Mouse (Mus musculus): Measurements from ENCODE around the gene Coro2b.

Gene Coro2b

DNA sequence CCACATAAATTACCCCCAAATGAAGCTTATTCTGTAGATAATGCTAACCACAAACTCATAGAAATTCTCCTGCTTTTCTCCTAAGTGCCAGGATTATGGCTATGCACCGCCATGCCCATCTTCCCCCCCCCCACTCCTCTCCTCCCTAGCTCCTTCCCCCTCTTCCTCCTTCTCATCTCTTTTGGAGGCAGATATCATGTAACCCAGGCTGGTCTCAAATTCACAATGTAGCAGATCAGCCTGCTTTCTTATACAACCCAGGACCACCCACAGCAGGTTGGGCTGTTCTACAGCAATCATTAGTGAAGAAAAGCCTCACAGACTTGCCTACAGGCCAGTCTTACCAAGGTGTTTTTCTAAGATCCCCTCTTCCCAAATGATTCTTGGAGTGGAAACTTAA is 135.3 kb downstream of the Coro2b start:
- DNase-seq (ENCODE audit: extremely low spot score, low read depth, low spot score) = no peak

DNA sequence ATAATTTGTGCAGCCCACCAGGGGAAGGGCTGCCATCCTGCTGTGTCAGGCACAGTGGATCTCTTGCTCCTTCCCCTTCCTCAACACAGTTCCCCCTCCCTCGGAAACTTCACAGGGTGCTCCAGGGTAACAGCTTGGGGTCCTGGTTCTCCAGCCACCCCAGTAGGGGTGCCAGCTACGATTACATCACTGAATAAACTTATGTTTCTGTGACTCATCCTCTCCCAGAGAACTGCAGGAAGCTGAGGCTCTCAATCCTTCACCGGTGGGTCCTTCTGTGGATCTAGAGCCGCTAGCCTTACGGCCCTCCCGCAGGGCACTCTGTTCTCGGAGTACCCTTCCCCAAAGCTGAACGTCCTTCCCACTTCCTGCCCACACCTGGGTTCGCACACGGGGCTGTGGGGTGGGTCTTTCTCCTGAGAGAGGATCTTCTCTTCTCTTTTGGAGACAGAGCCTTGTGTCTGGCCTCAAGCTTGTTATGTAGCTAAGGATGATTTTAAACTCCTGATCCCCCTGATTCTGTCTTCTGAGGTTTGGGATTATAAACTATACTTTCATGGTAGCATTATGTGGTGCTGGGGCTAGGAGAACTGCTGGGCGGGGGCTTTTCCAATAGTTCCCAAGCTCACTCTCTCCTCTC is 136.2 kb downstream of the Coro2b start:
- no peak for DNase-seq (ENCODE audit: extremely low spot score, low read depth, low spot score)

DNA sequence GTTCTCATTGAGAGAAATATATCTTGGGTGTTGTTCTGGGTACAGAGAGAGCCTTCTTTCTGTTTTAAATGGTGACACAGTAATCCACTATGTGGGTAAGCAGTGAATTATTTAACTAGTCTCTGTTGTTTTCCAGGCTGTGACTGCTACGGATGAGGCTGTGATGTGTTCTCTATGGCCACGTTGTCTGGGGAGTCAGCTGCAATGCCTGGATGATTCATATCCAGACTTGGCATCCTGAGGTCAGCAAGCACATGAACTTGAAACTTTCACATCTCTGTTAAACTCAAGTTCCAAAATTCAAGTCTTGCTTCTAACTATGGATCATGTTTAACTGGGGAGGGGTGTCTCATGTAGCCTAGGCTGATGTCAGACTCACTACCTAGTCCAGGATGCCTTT is 142.7 kb downstream of the Coro2b start:
- no peak for DNase-seq (ENCODE audit: extremely low spot score, low read depth, low spot score)

DNA sequence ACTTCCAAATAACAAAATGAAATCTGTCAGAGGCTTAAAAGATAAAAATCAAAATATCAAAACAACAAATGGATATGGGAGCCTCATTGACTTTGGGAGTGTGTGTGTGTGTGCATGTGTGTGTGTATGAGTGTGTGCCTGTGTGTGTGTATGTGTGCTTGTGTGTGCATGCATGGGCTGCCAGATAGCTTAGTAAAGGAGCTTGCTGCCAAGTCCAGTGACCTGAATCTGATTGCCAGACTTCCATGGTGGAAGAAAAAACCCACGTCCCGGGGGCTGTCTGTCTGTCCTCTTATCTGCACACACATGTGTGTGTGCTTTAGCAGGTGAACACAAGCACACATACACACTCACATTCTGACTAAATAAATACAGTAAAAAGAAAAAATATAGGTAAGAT is 143.3 kb downstream of the Coro2b start:
- DNase-seq (ENCODE audit: extremely low spot score, low read depth, low spot score) = no peak

DNA sequence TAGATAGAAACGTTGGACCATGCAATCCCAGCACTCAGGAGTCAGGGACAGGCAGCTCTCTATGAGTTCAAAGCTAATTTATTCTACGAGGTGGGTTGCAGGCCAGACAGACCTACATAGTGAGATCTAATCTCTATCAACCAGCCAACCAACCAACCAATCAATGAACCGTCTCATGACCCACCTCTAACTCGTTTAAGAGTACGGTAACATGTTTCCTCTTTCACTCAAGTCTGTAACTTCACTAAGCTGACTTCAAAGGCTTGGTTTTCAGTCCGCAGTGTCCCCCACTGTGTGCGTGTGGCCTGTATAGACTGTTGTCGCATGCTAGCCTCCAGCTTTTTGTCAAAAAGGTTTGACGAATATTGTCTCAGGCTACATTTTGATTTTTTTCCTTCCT is 147.1 kb downstream of the Coro2b start:
- no peak for DNase-seq (ENCODE audit: extremely low spot score, low read depth, low spot score)

DNA sequence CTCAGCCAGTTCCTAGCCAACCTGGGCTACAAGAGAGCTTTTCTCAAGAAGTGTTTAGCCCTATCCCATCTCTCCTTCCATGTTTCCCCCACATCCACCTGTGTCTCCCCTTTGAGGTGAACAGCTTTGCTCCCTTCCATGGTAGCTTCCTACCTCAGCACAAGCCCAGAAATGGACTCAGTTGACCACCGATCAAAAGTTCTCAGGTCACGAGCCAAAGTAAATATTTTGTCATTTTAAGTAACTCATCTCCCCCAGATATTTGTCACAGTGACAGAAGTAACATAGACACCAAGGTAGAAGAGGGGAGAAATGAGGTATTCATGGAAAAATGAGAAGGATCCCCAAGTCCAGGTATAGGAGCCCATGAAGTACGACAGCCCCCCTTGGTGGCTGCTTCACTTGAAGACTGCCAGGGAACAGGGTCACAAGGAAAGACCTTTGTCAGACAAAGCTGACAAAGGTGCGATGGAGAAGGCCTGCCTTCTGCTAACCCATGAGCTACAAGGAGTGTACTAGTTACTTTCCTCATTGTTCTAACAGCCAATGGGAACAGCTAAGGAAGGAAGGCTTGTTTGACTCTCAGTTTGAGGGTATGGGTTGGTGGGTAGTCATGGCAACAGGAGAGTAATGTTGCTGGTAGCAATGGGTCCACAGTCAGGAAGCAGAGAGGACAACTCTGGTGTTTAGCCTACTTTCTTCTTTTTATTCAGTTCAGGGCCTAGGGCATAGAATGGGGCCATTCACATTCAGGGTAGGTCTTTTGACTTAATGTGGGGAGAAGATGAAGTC is 150.9 kb downstream of the Coro2b start:
- no peak for DNase-seq (ENCODE audit: extremely low spot score, low read depth, low spot score)

DNA sequence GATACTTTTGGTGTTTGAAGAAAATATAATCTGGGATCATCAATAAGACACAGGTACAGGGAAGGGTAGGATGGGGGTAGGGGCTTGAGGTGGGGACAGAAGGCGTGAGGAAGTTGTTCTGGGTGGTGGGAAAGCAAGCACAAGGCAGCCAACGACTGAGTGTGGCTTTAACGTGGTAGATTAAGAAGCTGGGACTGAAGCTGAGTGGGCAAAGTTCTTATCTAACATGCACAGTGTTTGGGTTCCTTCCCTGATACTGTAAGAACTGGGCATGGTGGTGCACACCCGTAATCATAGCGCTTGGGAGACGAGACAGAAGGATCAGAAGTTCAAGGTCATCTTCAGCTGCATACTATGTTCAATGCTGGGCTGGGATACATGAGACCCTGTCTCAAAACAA is 151.8 kb downstream of the Coro2b start:
- no peak for DNase-seq (ENCODE audit: extremely low spot score, low read depth, low spot score)

DNA sequence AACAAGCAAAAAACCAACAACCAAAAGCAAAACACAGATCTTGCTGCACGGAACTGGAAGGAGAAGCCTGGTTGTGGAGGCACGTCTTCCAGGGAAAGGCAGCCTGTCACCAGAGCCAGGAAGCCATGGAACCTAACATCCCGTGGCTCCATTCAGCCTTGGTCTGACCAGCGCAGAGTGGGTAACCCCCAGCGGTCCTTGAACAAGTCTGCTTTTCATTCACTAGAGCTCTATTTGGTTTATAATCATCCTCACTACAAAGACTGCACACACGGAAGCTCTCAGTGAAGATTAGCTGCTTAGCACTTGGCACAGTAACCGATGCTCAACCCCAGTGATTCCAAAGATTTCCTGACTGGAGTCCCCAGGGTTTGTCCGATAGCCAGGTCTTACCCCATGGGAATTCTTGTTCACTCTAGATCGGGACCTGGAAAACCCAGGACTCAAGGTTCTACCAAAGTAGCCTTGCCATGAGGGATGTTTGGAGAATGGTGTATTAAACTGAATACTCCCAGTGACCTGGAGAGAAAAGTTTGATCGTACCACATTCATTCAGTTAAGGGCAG is 154.2 kb downstream of the Coro2b start:
- no peak for DNase-seq (ENCODE audit: extremely low spot score, low read depth, low spot score)

DNA sequence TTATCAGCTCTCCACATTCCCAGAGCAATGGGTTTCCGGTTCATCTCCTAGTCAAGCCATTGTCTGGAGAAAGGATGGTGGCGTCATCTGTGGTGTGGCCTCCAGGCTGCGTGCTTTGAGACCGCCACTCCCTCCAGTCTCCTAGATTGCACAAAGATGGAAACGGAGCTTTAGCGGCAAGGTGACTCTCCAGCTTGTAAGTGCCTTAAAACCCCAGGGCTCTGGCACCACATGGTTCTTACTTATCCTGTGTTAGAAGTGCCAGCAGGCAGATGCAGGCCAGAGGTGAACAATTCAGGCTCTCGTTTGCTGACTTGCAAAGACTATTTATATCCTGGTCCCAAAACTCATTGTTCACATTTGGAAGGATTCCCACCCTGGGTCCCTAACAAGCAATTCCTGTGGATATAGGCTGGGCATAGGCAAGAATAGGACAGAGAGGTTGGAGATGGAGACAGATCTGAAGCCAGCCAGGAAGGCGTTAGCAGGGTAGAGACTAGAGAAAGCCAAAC is 155.4 kb downstream of the Coro2b start:
- no peak for DNase-seq (ENCODE audit: extremely low spot score, low read depth, low spot score)

DNA sequence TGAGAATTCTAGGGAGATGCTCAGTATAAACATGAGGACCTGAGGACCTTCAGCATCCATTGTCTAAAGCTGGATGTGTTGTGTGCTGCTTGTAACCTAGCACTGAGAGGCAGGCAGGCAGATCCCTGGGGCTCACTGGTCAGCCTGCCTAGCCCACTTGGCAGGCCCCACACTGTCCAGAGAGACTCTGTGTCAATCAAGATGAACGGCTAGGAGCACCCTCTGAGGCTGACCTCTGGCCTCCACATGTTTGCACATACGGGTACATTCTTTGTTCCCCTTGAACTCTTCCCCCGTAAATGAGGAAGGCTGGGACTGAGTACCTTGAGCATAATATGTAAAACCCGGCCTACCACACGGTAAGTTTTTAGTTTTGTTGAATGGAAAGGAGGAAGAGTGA is 156.5 kb downstream of the Coro2b start:
- DNase-seq (ENCODE audit: extremely low spot score, low read depth, low spot score) = no peak

DNA sequence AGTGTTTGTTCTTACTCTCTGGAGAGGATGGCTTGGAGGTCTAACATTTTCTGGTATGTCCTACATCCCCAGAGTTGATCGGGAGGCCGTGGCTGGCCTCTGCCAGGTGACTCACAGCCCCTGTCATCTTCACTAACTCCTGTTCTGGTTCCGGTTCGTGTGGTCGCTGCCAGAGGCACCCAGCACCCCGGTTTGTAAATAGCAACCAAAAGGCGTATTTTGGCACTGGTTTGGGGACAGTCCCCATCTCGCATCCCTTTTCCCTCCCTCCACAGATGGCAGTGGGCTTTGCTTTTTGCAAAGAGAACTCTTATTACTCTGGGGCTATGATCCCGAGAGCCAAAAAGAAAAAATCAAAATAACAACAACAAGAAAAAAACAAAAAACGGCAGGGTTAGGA is 158.9 kb downstream of the Coro2b start:
- DNase-seq (ENCODE audit: extremely low spot score, low read depth, low spot score) = no peak

DNA sequence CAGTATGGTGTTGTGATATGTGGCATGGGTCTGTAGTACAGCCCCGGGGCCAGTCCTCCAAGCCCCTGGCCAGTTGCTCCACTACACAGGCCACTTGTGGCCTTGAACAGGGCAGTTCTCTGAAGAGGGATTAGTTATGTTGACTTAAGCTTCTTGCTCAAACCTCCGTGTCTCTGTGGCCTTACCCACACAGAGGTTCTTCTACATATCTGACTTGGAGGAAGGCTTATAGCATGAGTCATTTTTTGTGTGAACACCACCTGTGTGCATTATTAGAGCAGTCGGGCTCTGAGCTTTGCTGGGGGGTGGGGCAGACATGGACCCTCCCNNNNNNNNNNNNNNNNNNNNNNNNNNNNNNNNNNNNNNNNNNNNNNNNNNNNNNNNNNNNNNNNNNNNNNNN is 162.6 kb downstream of the Coro2b start:
- no peak for DNase-seq (ENCODE audit: extremely low spot score, low read depth, low spot score)

DNA sequence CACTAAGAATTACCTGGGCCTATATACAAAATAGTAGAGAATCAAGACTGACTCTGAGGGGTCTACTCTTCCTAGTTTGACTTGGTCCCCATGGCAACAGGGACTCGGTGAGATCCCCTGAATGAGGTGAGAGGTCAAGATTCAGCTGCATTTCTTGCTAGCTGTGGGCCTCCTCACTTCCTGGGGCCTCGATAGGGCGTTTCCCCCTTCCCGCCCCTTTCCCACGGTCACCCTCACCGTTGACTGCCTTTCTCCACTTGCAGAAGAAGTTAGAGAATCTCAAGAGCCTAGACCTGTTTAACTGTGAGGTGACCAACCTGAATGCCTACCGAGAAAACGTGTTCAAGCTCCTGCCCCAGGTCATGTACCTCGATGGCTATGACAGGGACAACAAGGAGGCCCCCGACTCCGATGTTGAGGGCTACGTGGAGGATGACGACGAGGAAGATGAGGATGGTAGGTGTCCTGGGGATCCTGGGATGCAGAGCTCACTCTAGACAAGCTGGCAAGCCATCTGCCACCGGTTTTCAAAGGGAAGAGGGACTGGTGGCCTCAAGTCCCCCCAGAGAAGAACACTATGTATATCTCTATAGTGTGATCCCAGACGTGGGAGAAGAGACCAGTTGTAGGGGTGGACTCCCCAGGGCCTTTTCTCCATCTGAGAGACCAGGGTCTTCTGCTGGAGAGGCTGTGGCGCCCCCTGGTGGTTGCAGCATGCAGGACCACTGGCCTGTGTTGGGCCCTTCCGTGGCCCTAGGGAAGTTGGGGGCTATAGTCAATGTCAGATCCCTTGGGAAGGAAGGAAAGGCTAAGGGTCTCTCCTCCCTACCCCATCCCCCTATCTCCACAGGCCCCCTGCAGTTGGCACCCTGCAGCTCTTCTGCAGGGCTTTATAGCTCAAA is 163.4 kb downstream of the Coro2b start:
- DNase-seq (ENCODE audit: extremely low spot score, low read depth, low spot score) = no peak

DNA sequence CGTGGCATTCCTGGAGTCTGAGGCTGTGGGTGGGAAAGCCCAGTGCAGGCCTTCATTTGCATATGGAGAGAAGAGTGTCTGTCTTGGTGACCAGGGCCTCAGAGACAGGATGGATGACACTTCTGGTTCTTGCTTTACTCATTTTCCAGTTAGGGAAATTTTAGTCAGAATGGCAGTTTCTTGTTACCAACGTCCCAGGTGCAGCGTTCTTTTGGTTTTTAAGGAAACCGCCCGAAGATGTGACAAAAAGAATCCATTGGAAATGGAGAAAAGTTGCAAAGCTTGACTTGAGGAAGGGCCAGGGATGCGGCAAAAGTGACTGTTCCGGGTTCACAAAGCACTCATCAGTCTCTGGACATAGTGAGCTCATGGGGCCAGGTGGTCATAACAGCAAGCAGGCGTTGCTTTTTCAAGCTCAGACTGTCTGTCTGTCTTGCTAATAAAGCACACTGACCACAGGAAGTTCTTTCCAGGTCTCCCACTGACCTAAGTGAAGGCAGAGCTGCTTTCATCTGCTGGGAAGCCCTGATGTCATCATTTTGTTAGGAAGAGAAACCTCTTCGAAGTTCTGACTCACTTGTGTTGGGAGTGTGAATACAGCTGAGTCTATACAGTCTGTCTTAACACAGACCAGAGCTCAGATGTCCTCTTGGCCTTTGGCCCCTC is 164.2 kb downstream of the Coro2b start:
- no peak for DNase-seq (ENCODE audit: extremely low spot score, low read depth, low spot score)

DNA sequence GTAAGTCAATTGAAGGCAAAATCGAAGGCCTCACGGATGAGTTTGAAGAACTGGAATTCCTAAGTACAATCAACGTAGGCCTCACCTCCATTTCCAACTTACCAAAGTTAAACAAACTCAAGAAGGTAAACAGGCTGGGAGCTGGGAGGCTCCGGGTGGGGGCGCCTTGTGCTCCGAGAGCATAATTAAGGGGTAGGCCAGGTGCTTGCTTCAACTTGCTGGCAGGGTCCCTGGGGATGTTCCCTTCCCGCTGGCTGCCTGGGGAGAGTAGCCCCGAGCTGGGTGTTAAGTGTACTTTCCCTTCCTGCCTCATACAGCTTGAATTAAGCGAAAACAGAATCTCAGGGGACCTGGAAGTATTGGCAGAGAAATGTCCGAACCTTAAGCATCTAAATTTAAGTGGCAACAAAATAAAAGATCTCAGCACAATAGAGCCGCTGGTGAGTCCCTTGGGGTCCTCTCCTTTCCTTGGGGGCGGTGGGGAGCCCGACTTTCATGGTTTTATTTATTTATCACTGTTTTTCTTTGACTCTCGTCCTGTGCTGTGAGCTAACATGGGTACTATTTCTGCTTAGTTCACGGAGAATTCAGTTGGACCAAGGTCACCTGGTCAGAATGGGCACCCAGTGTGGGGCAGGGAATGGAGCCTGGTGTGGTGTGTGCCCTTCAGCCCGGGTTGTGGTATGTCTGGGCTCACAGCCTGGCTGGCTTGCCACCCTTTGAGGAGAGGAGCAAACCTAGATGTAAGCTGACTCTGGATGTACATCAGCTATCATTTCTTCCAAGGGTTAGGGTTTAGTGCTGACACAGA is 164.9 kb downstream of the Coro2b start:
- DNase-seq (ENCODE audit: extremely low spot score, low read depth, low spot score) = no peak

DNA sequence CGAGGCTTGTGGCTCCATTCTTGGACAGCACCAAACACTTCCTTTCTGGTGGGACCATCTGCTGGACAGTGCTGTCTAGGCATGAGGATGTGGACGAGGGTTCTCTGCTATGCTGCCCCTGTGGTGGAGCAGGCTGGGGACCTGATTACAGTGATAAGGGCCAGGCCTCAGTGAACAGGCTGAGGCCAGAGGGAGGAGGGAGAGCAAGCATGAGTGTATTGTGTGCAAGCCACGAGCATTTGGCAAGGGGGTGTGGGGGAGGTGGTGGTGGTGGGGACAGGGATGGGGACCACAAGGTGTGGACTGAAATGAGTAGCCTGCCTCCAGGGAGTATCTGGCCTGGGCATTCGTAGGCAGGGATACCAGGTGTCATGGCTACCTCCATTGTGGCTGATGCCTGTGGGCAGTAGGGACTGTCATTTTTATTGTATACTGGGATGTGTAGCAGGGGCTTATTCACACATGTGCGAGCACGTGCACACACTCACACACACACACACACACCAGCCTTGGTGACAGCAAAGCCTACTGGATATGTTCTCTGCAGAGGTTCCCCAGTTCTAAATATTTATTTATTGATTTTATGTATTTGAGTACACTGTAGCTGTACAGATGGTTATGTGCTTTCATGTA is 166.1 kb downstream of the Coro2b start:
- DNase-seq (ENCODE audit: extremely low spot score, low read depth, low spot score) = no peak

DNA sequence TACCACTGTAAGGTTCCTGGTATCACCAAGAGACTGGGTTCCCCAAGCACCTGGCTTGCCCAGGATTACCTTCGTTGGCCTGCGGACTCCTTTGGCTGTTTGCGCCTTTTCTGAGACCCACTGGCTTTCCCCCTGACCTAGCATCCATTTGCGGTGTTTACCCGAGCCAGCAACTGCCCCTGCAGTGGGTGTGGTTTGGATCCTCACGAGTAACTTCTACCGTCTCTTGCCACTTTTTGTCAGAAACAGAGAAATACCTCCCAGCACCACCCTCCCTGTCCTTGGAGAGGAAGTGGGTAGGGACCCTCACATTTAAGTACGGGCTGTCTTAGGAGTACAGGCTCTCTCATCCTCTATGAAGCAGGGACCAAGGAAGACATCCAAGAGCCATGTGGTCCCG is 166.7 kb downstream of the Coro2b start:
- no peak for DNase-seq (ENCODE audit: extremely low spot score, low read depth, low spot score)

Measured in hindlimb bud, embryonic 11.5 days (tissue).